Mouse (Mus musculus) CH12.LX (cell line): ENCODE data around the gene Chrne. TPM values are rescaled to one million over a fixed set of nuclear protein-coding genes. Genes with fewer than 3 reads are reported as not detected.

ENCODE experiments used
- DNase-seq: peaks from one replicate; pipeline ENCODE4 v3.0.0-alpha.2; 2013; ENCODE audit errors: extremely low read depth
- H3K27ac ChIP-seq: 2 replicates; pipeline ENCODE4 v1.5.1; 2012; ENCODE audit warnings: low read depth, mild to moderate bottlenecking, control low read depth, moderate library complexity; ENCODE audit not compliant: insufficient read depth
- H3K27me3 ChIP-seq: replicated peaks from 2 replicates; pipeline ENCODE3; 2012; ENCODE audit warnings: inconsistent platforms
- H3K36me3 ChIP-seq, 2 experiments: replicated peaks in 1 of 2; 2 replicates each; pipeline versions ENCODE3 to v1.6.1; 2012; ENCODE audit warnings: inconsistent platforms in 1 of 2, low read length in 1 of 2, mild to moderate bottlenecking in 1 of 2, mixed read lengths in 1 of 2, moderate library complexity in 1 of 2; ENCODE audit not compliant: control insufficient read depth in 1 of 2, insufficient read depth in 1 of 2
- H3K4me1 ChIP-seq, 2 experiments: 2 replicates each; pipeline ENCODE4 v1.6.1; 2012; ENCODE audit warnings: inconsistent platforms in 1 of 2, moderate library complexity in 1 of 2; ENCODE audit not compliant: insufficient read depth in 2 of 2, control insufficient read depth in 1 of 2
- H3K4me2 ChIP-seq: 2 replicates; pipeline ENCODE4 v1.6.1; 2012; ENCODE audit warnings: low read depth, mild to moderate bottlenecking, control low read depth; ENCODE audit not compliant: poor library complexity, insufficient read depth, severe bottlenecking
- H3K4me3 ChIP-seq, 3 experiments: fragments of 150-350 bp in 1 of 3; sonication (generic) in 1 of 3; replicated peaks in 1 of 3; 2 replicates each; pipeline versions ENCODE3 to v1.5.1; 2011 to 2012; ENCODE audit warnings: low read depth in 2 of 3, low read length in 2 of 3, mild to moderate bottlenecking in 2 of 3, moderate library complexity in 2 of 3, control low read depth in 1 of 3, improper control_type of control experiment in 1 of 3, inconsistent platforms in 1 of 3, mixed read lengths in 1 of 3; ENCODE audit not compliant: poor library complexity in 1 of 3
- H3K79me2 ChIP-seq: replicated peaks from 2 replicates; pipeline ENCODE4 v1.6.1; 2012; ENCODE audit warnings: mild to moderate bottlenecking, moderate library complexity; ENCODE audit not compliant: control insufficient read depth, poor library complexity, insufficient read depth, severe bottlenecking; ENCODE audit errors: extremely low read depth
- H3K9ac ChIP-seq: 2 replicates; pipeline ENCODE4 v1.6.1; 2012; ENCODE audit warnings: low read depth, mild to moderate bottlenecking, control low read depth, moderate library complexity; ENCODE audit not compliant: insufficient read depth
- H3K9me3 ChIP-seq: replicated peaks from 2 replicates; pipeline ENCODE3; 2012; ENCODE audit warnings: low read length, inconsistent platforms, mixed read lengths
- BHLHE40 ChIP-seq: IDR thresholded peaks from 2 replicates; pipeline ENCODE4 v1.6.1; 2011; ENCODE audit warnings: mild to moderate bottlenecking, low read depth, low read length, improper control_type of control experiment
- CHD1 ChIP-seq: IDR thresholded peaks from 2 replicates; pipeline ENCODE4 v1.6.1; 2012; ENCODE audit warnings: low read depth, low read length, improper control_type of control experiment, inconsistent platforms
- CHD2 ChIP-seq: IDR thresholded peaks from 2 replicates; pipeline ENCODE4 v1.6.1; 2011; ENCODE audit warnings: low read length, improper control_type of control experiment
- CTCF ChIP-seq, 2 experiments: IDR thresholded peaks in 1 of 2; conservative IDR thresholded peaks in 1 of 2; 2 replicates each; pipeline ENCODE4 v1.5.1; 2011 to 2012; ENCODE audit warnings: low read depth in 2 of 2, low read length in 2 of 2, improper control_type of control experiment in 1 of 2, inconsistent platforms in 1 of 2, mild to moderate bottlenecking in 1 of 2, moderate library complexity in 1 of 2
- E2F4 ChIP-seq: IDR thresholded peaks from 2 replicates; pipeline ENCODE4 v1.6.1; 2011; ENCODE audit warnings: low read depth, low read length, improper control_type of control experiment; ENCODE audit not compliant: insufficient replicate concordance
- ELF1 ChIP-seq: IDR thresholded peaks from 2 replicates; pipeline ENCODE4 v1.6.1; 2014; ENCODE audit warnings: low read depth, mild to moderate bottlenecking, inconsistent platforms, low read length, improper control_type of control experiment
- EP300 ChIP-seq: IDR thresholded peaks from 2 replicates; pipeline ENCODE4 v1.6.1; 2011; ENCODE audit warnings: low read length, improper control_type of control experiment
- ETS1 ChIP-seq: conservative IDR thresholded peaks from 2 replicates; pipeline ENCODE4 v1.6.1; 2012; ENCODE audit warnings: low read depth, mild to moderate bottlenecking, inconsistent platforms, low read length, improper control_type of control experiment, moderate library complexity
- HCFC1 ChIP-seq: IDR thresholded peaks from 2 replicates; pipeline ENCODE4 v1.6.1; 2012; ENCODE audit warnings: low read depth, mild to moderate bottlenecking, inconsistent platforms, low read length, improper control_type of control experiment
- IRF4 ChIP-seq: IDR thresholded peaks from 2 replicates; pipeline ENCODE4 v1.6.1; 2014; ENCODE audit warnings: low read depth, mild to moderate bottlenecking, inconsistent platforms, low read length, improper control_type of control experiment
- JUND ChIP-seq: conservative IDR thresholded peaks from 2 replicates; pipeline ENCODE4 v1.6.1; 2011; ENCODE audit warnings: low read depth, low read length, improper control_type of control experiment
- KAT2A ChIP-seq: IDR thresholded peaks from 2 replicates; pipeline ENCODE4 v1.6.1; 2012; ENCODE audit warnings: low read length, improper control_type of control experiment, inconsistent platforms; ENCODE audit not compliant: insufficient replicate concordance
- MAFK ChIP-seq: IDR thresholded peaks from 2 replicates; pipeline ENCODE4 v1.6.1; 2011; ENCODE audit warnings: low read length, improper control_type of control experiment; ENCODE audit not compliant: insufficient replicate concordance
- MAX ChIP-seq: IDR thresholded peaks from 2 replicates; pipeline ENCODE4 v1.6.1; 2011; ENCODE audit warnings: low read length, improper control_type of control experiment
- MXI1 ChIP-seq: IDR thresholded peaks from 2 replicates; pipeline ENCODE4 v1.6.1; 2011; ENCODE audit warnings: mild to moderate bottlenecking, low read depth, low read length, improper control_type of control experiment
- MYC ChIP-seq: IDR thresholded peaks from 2 replicates; pipeline ENCODE4 v1.6.1; 2011; ENCODE audit warnings: low read depth, mild to moderate bottlenecking, improper control_type of control experiment, low read length
- PAX5 ChIP-seq: IDR thresholded peaks from 2 replicates; pipeline ENCODE4 v1.6.1; 2012; ENCODE audit warnings: low read length, inconsistent platforms, mixed read lengths
- POLR2A ChIP-seq: IDR thresholded peaks from 2 replicates; pipeline ENCODE4 v1.6.1; 2011; ENCODE audit warnings: low read depth, mild to moderate bottlenecking, improper control_type of control experiment, low read length
- SIN3A ChIP-seq: IDR thresholded peaks from 2 replicates; pipeline ENCODE4 v1.6.1; 2012; ENCODE audit warnings: low read length, improper control_type of control experiment, inconsistent platforms
- SMC3 ChIP-seq: IDR thresholded peaks from 2 replicates; pipeline ENCODE4 v1.6.1; 2011; ENCODE audit warnings: low read depth, low read length, improper control_type of control experiment
- UBTF ChIP-seq: IDR thresholded peaks from 2 replicates; pipeline ENCODE4 v1.6.1; 2012; ENCODE audit warnings: low read depth, mild to moderate bottlenecking, inconsistent platforms, low read length, improper control_type of control experiment, moderate library complexity
- ZKSCAN1 ChIP-seq: IDR thresholded peaks from 2 replicates; pipeline ENCODE4 v1.6.1; 2012; ENCODE audit warnings: low read depth, inconsistent platforms, low read length, improper control_type of control experiment, borderline replicate concordance
- ZMIZ1 ChIP-seq: IDR thresholded peaks from 2 replicates; pipeline ENCODE4 v1.6.1; 2012; ENCODE audit warnings: low read depth, mild to moderate bottlenecking, inconsistent platforms, low read length, improper control_type of control experiment
- dilution Hi-C: fragments of 300-500 bp; cut with MboI; formaldehyde crosslinking; loops from 2 replicates; pipeline ENCODE4 v1.14.3; 2020; ENCODE audit warnings: low sequenced_read_pairs; ENCODE audit not compliant: extremely low pct_unique_long_range_greater_than_20kb, extremely low pct_ligation_motif_present
- in situ Hi-C: fragments of 300-500 bp; cut with MboI; formaldehyde crosslinking; loops from 3 replicates; pipeline ENCODE4 v1.14.3; 2019; ENCODE audit warnings: low sequenced_read_pairs, low pct_ligation_motif_present, low pct_unique_long_range_greater_than_20kb, mixed read lengths
- polyA plus RNA-seq: library from polyadenylated mRNA; unstranded; fragments of >175 nt; gene quantifications from 2 replicates; pipeline ENCODE4 v1.2.1, GENCODE M21; 2012; ENCODE audit warnings: low read depth; ENCODE audit not compliant: insufficient read length
- total RNA-seq, 2 experiments: library from RNA; depleted of rRNA; stranded (reverse); fragments of 300-350 nt in 1 of 2; fragments of >200 nt in 1 of 2; gene quantifications; 2 replicates each; pipeline ENCODE4 v1.2.3; 2012 to 2014

Chrne gene
- total and polyA plus RNA-seq, 3 experiments, result not detected

DNA sequence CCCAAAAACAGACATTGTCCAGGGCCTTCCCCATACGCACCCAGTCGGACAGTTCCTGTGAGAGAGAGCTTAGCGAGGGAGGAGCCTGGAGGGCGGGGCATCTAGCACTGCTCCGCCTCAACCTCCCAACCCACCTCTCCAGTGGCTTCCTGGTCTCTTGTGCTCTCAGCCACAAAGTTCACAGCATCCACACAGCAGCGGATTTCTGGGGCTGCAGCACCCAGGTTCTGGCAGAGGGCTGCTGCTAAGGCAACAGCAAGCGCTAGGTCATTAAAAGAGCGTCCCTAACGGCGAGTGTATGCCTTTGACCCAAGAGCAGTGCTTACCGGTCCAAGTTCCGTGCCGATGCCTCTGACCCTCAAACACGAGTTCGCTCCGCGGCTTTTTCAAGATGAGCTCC, 3.9 kb downstream of the Chrne start:
- in situ Hi-C loops, result loop anchor here (5.0 to 25.0 kb wide), 2 partner anchors 203 to 378 kb away; partner anchors contain the start of genes 0610010K14Rik, Bcl6b, Gm21988 and Pelp1
- DNase-seq, result peak; percentile 46
- peaks cover 0 to 20% of the 10 kb centered on the region in 2 experiments; a peak in 2 of 4 replicates for H3K4me1 ChIP-seq

DNA sequence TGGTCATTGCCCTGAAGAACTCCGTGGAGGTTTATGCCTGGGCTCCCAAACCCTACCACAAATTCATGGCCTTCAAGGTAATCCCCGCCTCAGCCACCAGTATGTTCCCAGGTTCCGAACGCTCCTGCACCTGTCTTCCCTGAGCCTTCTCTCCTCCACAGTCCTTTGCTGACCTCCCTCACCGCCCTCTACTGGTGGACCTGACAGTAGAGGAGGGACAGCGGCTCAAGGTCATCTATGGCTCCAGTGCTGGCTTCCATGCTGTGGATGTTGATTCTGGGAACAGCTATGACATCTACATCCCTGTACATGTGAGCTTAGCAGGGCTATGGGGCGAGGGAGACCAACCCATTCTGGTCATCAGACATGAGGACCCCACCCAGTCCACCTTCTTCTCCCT, 6.5 kb downstream of the Chrne start:
- Histone ChIP-seq H3K4me2 (no peak overlapping the region), H3K4me1 (peaks cover 0 to 20% of the 10 kb centered on the region in 2 experiments; a peak in 2 of 4 replicates), H3K36me3 (peaks cover 51 to 87% of the 10 kb centered on the region in 2 experiments), H3K79me2 (no peaks in the 10 kb centered on the region), H3K9me3 (no peaks in the 10 kb centered on the region), H3K27ac (no peak overlapping the region), H3K9ac (no peak overlapping the region), H3K27me3 (no peaks in the 10 kb centered on the region), H3K4me3 (no peak overlapping the region)
- DNase-seq, result no peak
- in situ Hi-C loops (loop anchor here (25.0 kb wide), 1 partner anchor 375 kb away; the partner anchor contains the start of genes 0610010K14Rik, Bcl6b, Gm21988 and Rnasek), dilution Hi-C loops (no loop called here)
- TF ChIP-seq HCFC1 (no peak), MAX (no peak), KAT2A (no peak), SMC3 (peak; percentile 19; the same call in 1 of the 2 replicates), ZKSCAN1 (no peak), PAX5 (no peak), SIN3A (no peak), CTCF (conservative IDR thresholded peaks at IDR 0.05 in 1 of 2, IDR thresholded peaks at IDR 0.05 in 1 of 2; ENCODE audit: low read depth in 2 of 2, low read length in 2 of 2) (peak in 1 of 2 experiments; percentile 33; a peak in 2 of 4 replicates), EP300 (no peak), MYC (no peak)

More for the DNA sequence above, 3.9 kb downstream of the Chrne start:
- H3K4me2 ChIP-seq, result no peak overlapping the region
- dilution Hi-C loops, result no loop called here
- no peak overlapping the region for H3K9ac ChIP-seq
- TF ChIP-seq ELF1, result peak; percentile 58; the same call in 1 of the 2 replicates
- no peak for TF ChIP-seq ETS1
- TF ChIP-seq POLR2A, result peak; percentile 58
- no peaks in the 10 kb centered on the region for H3K9me3 ChIP-seq
- H3K27me3 ChIP-seq, result no peaks in the 10 kb centered on the region
- peak overlapping the region in 2 of 3 experiments; percentile 26 to 36 for H3K4me3 ChIP-seq
- H3K36me3 ChIP-seq, result peaks cover 25 to 62% of the 10 kb centered on the region in 2 experiments
- no peaks in the 10 kb centered on the region for H3K79me2 ChIP-seq
- H3K27ac ChIP-seq, result no peak overlapping the region

DNA sequence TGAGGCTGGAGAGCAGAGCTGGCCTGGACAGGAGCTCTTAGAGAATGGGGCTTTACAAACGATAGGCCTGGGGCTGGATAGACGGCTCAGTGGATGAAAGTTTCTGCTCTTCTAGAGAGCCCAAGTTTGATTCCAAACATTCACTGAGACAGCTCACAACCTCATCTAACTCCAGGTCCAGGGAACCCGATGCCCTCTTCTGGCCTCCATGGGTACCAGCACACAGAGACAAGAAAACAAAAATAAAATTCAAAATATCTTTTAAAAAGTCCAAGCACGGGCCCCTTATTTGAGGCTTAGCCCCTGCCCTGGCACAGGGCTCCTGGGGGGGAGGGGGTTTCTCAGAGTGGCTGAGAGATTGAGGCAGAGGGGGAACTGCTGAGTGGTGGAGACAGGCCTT, 8.3 kb downstream of the Chrne start:
- H3K36me3 ChIP-seq, result peaks cover 67 to 93% of the 10 kb centered on the region in 2 experiments

More for the DNA sequence above, 8.3 kb downstream of the Chrne start:
- Histone ChIP-seq H3K79me2 (no peaks in the 10 kb centered on the region), H3K4me2 (no peak overlapping the region)
- DNase-seq, result no peak
- no peak for TF ChIP-seq CHD1
- TF ChIP-seq E2F4, result no peak
- TF ChIP-seq IRF4, result no peak
- TF ChIP-seq CTCF (conservative IDR thresholded peaks at IDR 0.05 in 1 of 2, IDR thresholded peaks at IDR 0.05 in 1 of 2; ENCODE audit: low read depth in 2 of 2, low read length in 2 of 2), result peak in 1 of 2 experiments; percentile 49; a peak in 2 of 4 replicates
- TF ChIP-seq SMC3, result peak; percentile 30
- no peak for TF ChIP-seq MXI1
- no peak for TF ChIP-seq ZMIZ1
- no peak for TF ChIP-seq KAT2A
- no peak for TF ChIP-seq BHLHE40
- TF ChIP-seq CHD2, result no peak
- no peak for TF ChIP-seq MAFK
- TF ChIP-seq ZKSCAN1, result no peak
- no peak for TF ChIP-seq MYC
- TF ChIP-seq JUND, result no peak
- TF ChIP-seq PAX5, result no peak
- TF ChIP-seq UBTF, result no peak
- TF ChIP-seq, all 38 proteins: peak for 2
- H3K4me1 ChIP-seq, result peaks cover 0 to 20% of the 10 kb centered on the region in 2 experiments; a peak in 2 of 4 replicates
- in situ Hi-C loops (loop anchor here (25.0 kb wide), 1 partner anchor 373 kb away; the partner anchor contains the start of genes 0610010K14Rik, Bcl6b, Gm21988 and Rnasek), dilution Hi-C loops (no loop called here)
- H3K9me3 ChIP-seq, result no peaks in the 10 kb centered on the region
- H3K27me3 ChIP-seq, result no peaks in the 10 kb centered on the region
- H3K27ac ChIP-seq, result no peak overlapping the region
- no peak overlapping the region for H3K4me3 ChIP-seq
- H3K9ac ChIP-seq, result no peak overlapping the region
